Mouse (Mus musculus) midbrain, embryonic 15.5 days (tissue): ENCODE measurements around the gene Fgfr2. TPM values are rescaled to one million over a fixed set of nuclear protein-coding genes. Genes with fewer than 3 reads are reported as not detected.

Source experiments
- ATAC-seq: fragments of 200-750 bp; cut with Nextera tagmentation; replicated peaks from 2 replicates; pipeline ENCODE4 v1.8.0; 2017; ENCODE audit warnings: moderate TSS enrichment
- H3K27ac ChIP-seq: fragments of 300-500 bp; sonication (generic); 2 replicates; pipeline ENCODE4 v1.5.1; 2015; ENCODE audit warnings: mild to moderate bottlenecking, inconsistent platforms
- H3K27me3 ChIP-seq: fragments of 300-500 bp; sonication (generic); replicated peaks from 2 replicates; pipeline ENCODE4 v1.6.1; 2015; ENCODE audit warnings: inconsistent platforms
- H3K36me3 ChIP-seq: fragments of 300-500 bp; sonication (generic); replicated peaks from 2 replicates; pipeline ENCODE4 v1.6.1; 2015; ENCODE audit warnings: inconsistent platforms
- H3K4me1 ChIP-seq: fragments of 300-500 bp; sonication (generic); 2 replicates; pipeline ENCODE4 v1.6.1; 2015; ENCODE audit warnings: inconsistent platforms
- H3K4me2 ChIP-seq: fragments of 300-500 bp; sonication (generic); 2 replicates; pipeline ENCODE4 v1.6.1; 2015; ENCODE audit warnings: inconsistent platforms, mild to moderate bottlenecking, moderate library complexity
- H3K4me3 ChIP-seq: fragments of 300-500 bp; sonication (generic); 2 replicates; pipeline ENCODE4 v1.5.1; 2015; ENCODE audit warnings: mild to moderate bottlenecking, inconsistent platforms
- H3K9ac ChIP-seq: fragments of 300-500 bp; sonication (generic); 2 replicates; pipeline ENCODE4 v1.6.1; 2015; ENCODE audit warnings: mild to moderate bottlenecking, inconsistent platforms
- H3K9me3 ChIP-seq: fragments of 300-500 bp; sonication (generic); 2 replicates; pipeline ENCODE4 v1.6.1; 2016; ENCODE audit warnings: inconsistent platforms
- WGBS: fragments of 180-500 bp; shearing (Covaris S2); methylation state at CpG from one replicate; pipeline ENCODE4 v1.1.7; 2015; ENCODE audit warnings: mixed read lengths; 5-methylcytosine and 5-hydroxymethylcytosine counted together
- polyA plus RNA-seq: library from polyadenylated mRNA; unstranded; fragments of >200 nt; fragmentation: Nextera tagmentation; extraction: Ambion mirVana; gene quantifications from 2 replicates; pipeline ENCODE4 v1.2.1, GENCODE M21; 2015

Fgfr2 gene
- polyA plus RNA-seq, 1 experiment from 2014 or later: 23.3 TPM

DNA sequence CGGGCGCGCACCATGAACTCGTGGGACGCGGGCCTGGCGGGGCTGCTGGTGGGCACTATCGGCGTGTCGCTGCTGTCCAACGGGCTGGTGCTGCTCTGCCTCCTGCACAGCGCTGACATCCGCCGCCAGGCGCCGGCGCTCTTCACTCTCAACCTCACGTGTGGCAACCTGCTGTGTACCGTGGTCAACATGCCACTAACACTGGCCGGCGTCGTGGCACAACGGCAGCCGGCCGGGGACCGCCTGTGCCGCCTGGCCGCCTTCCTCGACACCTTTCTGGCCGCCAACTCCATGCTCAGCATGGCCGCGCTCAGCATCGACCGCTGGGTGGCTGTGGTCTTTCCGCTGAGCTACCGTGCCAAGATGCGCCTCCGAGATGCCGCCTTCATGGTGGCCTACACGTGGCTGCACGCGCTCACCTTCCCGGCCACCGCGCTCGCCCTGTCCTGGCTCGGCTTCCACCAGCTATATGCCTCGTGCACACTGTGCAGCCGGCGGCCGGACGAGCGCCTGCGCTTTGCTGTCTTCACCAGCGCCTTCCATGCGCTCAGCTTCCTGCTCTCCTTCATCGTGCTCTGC, 1156.1 kb downstream of the Fgfr2 start:
- WGBS: 7% methylated on average over 50 of the region's 57 CpGs
- peak overlapping the region; percentile 60 for H3K4me2 ChIP-seq
- H3K4me1 ChIP-seq: peaks cover 30% of the 10 kb centered on the region
- H3K27ac ChIP-seq: peak overlapping the region; percentile 76
- peak overlapping the region; percentile 51 for H3K4me3 ChIP-seq
- no peaks in the 10 kb centered on the region; the same call in 1 of the 2 replicates for H3K27me3 ChIP-seq
- H3K36me3 ChIP-seq: no peaks in the 10 kb centered on the region
- peak; percentile 62 for ATAC-seq
- H3K9ac ChIP-seq: peak overlapping the region; percentile 60
- no peaks in the 10 kb centered on the region for H3K9me3 ChIP-seq

DNA sequence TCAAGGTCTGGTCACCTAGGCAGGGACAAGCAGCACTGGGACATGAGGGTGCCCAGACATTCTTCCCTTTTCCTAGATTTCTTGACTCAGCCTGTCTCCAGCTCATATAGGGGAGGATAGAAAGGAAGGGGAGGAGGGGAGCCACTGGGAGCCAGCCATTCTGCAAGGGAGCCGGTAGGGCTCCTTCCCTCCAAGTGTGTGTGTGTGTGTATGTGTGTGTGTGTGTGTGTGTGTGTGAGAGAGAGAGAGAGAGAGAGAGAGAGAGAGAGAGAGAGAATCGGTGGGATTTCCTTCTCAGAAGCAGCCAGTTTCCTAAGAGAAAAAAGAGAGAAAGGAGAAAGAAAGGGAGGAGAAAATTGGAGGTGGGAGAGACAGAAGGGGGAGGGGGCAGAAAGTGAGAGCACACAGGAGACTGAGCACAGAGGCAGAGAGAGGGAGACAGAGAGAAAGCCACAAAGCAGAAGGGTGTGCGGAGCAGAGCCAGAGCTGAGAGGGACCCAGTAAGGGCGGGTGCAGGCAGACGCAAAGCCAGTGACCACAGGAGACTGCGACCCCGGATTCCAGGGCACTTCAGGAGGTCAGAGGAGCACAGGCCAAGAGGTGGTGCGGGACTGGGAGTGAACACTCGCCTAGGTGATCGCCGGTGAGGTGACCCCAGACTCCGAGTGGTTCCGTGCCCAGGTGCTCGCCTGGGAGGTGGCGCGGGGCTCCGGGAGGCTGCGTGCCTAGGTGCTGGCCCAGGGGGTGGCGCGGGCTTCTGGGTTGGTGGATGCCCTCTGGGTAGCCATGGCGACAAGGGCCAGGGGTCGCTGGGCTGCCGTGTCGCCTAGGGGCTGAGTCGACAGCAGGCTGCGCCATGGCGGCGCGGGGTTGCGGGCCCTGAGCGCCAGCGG, 1156.9 kb downstream of the Fgfr2 start, which contains the start of gene Gpr26:
Gene Gpr26, plus strand, starts transcription at position 438 of the 893 bp plus-strand sequence.
- no peaks in the 10 kb centered on the region for H3K36me3 ChIP-seq
- peak within 1 kb of the TSS; percentile 60 for H3K4me2 ChIP-seq
- H3K27ac ChIP-seq: peak within 1 kb of the TSS; percentile 76
- no peaks in the 10 kb centered on the region for H3K9me3 ChIP-seq
- WGBS: under 1% methylated on average over 29 of the region's 32 CpGs
- peak within 1 kb of the TSS; percentile 60 for H3K9ac ChIP-seq
- H3K27me3 ChIP-seq: no peaks in the 10 kb centered on the region; the same call in 1 of the 2 replicates
- H3K4me3 ChIP-seq: peak within 1 kb of the TSS; percentile 51
- ATAC-seq: peak; percentile 89
- H3K4me1 ChIP-seq: peaks cover 30% of the 10 kb centered on the region

GRCm38 (mm10) chr7:131960551-131960950, 1162.6 kb downstream of the Fgfr2 start:
- Histone ChIP-seq H3K4me1 (peaks cover 15% of the 10 kb centered on the region), H3K27ac (no peak overlapping the region), H3K4me2 (no peak overlapping the region), H3K9me3 (no peaks in the 10 kb centered on the region), H3K27me3 (no peaks in the 10 kb centered on the region), H3K4me3 (no peak overlapping the region), H3K36me3 (no peaks in the 10 kb centered on the region), H3K9ac (no peak overlapping the region)
- WGBS: 35% methylated on average over 6 of the region's 6 CpGs
- ATAC-seq: no peak

- 87% methylated on average over 1 of the region's 1 CpGs for whole genome bisulfite sequencing
- no peak for ATAC-seq
- no peak overlapping the region for H3K4me2 ChIP-seq
Observed at GRCm38 (mm10) chr7:131958705-131959104, 1164.4 kb downstream of the Fgfr2 start.

DNA sequence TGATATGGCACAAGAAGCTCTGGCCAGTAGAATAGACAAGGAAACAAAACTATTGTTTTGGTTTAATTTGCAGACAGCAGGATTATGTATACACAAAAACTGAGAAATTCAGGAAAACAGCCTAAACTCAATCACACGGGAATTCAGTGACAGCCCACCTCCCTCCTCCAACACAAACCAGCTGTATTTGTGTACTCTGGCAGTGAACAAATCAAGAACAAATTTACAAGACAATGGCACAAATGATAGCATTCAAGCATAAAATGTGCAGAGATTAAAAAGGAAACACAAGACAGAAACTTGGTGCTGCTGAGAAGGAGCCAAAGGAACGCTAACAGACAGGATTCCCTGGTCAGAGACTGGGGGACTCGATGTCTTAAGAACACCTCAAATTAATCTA, 1169.7 kb downstream of the Fgfr2 start:
- Histone ChIP-seq H3K4me1 (no peaks in the 10 kb centered on the region), H3K9ac (no peak overlapping the region), H3K4me3 (no peak overlapping the region), H3K36me3 (no peaks in the 10 kb centered on the region), H3K27ac (no peak overlapping the region), H3K27me3 (no peaks in the 10 kb centered on the region), H3K4me2 (no peak overlapping the region), H3K9me3 (no peaks in the 10 kb centered on the region)
- 41% methylated on average over 3 of the region's 3 CpGs for WGBS
- no peak for ATAC-seq

More at GRCm38 (mm10) chr7:131958705-131959104, 1164.4 kb downstream of the Fgfr2 start:
- H3K4me1 ChIP-seq: peaks cover 5% of the 10 kb centered on the region; the same call in 1 of the 2 replicates
- no peaks in the 10 kb centered on the region for H3K27me3 ChIP-seq
- H3K4me3 ChIP-seq: no peak overlapping the region
- H3K9me3 ChIP-seq: no peaks in the 10 kb centered on the region
- no peak overlapping the region for H3K27ac ChIP-seq
- H3K36me3 ChIP-seq: no peaks in the 10 kb centered on the region
- no peak overlapping the region for H3K9ac ChIP-seq

DNA sequence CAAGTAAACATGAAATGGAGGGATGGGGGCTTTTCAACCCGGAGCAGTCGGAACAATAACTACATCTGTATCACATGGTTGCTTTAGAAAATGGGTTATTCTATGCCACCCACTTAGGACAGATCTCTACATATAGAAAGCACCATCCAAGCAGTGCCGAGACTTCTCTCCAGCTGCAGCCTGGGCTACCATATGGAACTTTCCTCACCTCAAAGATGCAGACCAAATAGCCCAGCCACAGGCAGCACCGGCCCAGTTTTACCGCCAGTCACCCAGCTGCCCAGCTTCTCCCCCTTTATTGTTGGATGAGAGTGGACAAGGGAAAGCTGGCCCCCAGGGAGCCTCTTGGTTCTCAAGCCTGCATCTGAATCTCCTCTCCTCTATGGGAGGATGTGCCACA, 1172.0 kb downstream of the Fgfr2 start:
- H3K4me3 ChIP-seq: no peak overlapping the region
- H3K9ac ChIP-seq: no peak overlapping the region
- no peaks in the 10 kb centered on the region for H3K4me1 ChIP-seq
- ATAC-seq: no peak
- no peaks in the 10 kb centered on the region for H3K27me3 ChIP-seq
- H3K27ac ChIP-seq: no peak overlapping the region
- WGBS: 79% methylated on average over 5 of the region's 5 CpGs
- no peaks in the 10 kb centered on the region for H3K9me3 ChIP-seq
- no peaks in the 10 kb centered on the region for H3K36me3 ChIP-seq
- H3K4me2 ChIP-seq: no peak overlapping the region

DNA sequence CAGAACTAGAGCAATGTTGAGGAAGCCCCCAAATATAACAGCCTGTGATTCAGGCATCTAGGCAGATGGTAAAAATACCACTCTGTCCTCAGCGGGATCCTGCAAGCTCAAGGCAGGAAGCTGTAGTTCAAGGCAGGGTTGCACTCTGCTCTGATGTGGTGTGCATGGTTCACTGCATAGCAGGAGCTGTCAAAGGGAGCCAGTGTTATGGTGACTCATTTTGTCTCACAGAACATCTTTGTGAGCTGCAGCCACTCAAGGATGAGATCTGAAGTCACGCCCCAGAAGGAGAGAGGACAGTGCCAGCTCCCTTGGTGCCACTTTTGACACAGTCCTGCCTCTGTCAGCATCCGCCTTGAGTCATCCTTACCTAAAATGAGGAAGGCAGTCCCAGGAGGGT, 1185.5 kb downstream of the Fgfr2 start:
- Histone ChIP-seq H3K27me3 (no peaks in the 10 kb centered on the region), H3K4me1 (no peaks in the 10 kb centered on the region), H3K36me3 (no peaks in the 10 kb centered on the region), H3K9me3 (no peaks in the 10 kb centered on the region), H3K4me3 (no peak overlapping the region), H3K9ac (no peak overlapping the region), H3K27ac (no peak overlapping the region), H3K4me2 (no peak overlapping the region)
- no peak for ATAC-seq
- WGBS: 81% methylated on average over 3 of the region's 3 CpGs

GRCm38 (mm10) chr7:131927288-131928050, 1195.7 kb downstream of the Fgfr2 start:
- Histone ChIP-seq H3K4me2 (no peak overlapping the region), H3K27ac (no peak overlapping the region), H3K4me1 (peaks cover 9% of the 10 kb centered on the region), H3K4me3 (no peak overlapping the region), H3K27me3 (no peaks in the 10 kb centered on the region), H3K36me3 (no peaks in the 10 kb centered on the region), H3K9me3 (no peaks in the 10 kb centered on the region), H3K9ac (no peak overlapping the region)
- 24% methylated on average over 9 of the region's 9 CpGs for WGBS
- no peak for ATAC-seq

DNA sequence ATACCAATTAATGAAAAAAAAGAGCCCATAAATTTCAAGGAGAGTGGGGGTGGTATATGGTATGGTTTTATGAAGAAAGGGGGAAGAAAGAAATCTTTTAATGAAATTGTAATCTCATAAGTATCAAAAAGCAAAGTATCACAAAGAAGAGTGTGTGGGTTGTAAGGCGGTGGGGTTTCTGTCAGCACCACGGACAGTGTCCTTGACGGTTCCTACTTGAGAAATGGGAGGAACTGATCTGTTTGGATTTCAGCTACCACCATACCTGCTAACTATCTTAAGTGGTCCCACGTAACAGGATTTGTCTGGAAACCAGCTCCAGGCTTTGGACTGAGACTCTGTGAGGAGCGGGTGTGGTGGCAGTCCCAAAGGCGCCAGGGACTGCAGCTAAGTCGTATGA, 1205.8 kb downstream of the Fgfr2 start:
- no peak for ATAC-seq
- H3K27ac ChIP-seq: no peak overlapping the region
- 57% methylated on average over 7 of the region's 7 CpGs for WGBS

DNA sequence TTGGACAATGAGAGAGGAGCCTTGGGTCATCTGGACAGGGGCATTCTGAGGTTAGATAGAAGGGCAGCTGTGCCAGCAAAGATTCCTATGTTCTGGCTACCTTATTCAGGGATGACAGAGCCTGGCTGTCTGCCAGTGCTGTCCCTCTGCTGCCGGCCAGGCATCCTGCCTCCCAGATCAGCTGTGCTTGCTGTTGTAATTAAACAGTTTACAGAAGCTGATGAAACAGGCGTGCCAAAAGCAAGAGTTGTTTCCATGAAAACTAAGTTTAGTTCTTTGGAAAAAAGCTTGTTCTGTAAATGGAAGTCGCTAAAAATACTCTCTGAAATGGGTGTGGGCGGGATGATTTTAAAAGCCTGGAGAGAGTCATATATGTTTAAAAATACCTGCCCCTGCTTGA, 1213.5 kb downstream of the Fgfr2 start:
- no peaks in the 10 kb centered on the region for H3K36me3 ChIP-seq
- H3K4me3 ChIP-seq: no peak overlapping the region
- no peak overlapping the region for H3K27ac ChIP-seq
- no peak for ATAC-seq
- no peak overlapping the region for H3K4me2 ChIP-seq
- H3K27me3 ChIP-seq: no peaks in the 10 kb centered on the region
- 59% methylated on average over 4 of the region's 4 CpGs for WGBS
- no peak overlapping the region for H3K9ac ChIP-seq
- H3K4me1 ChIP-seq: 0 out of 2 replicates have a peak, but pooled peaks cover 3% of the 10 kb centered on the region
- H3K9me3 ChIP-seq: no peaks in the 10 kb centered on the region

More for the DNA sequence above, 1205.8 kb downstream of the Fgfr2 start:
- Histone ChIP-seq H3K27me3 (no peaks in the 10 kb centered on the region), H3K4me2 (no peak overlapping the region), H3K9me3 (no peaks in the 10 kb centered on the region), H3K9ac (no peak overlapping the region), H3K4me1 (no peaks in the 10 kb centered on the region), H3K36me3 (no peaks in the 10 kb centered on the region), H3K4me3 (no peak overlapping the region)

- H3K9ac ChIP-seq: no peak overlapping the region
- 84% methylated on average over 10 of the region's 10 CpGs for WGBS
Observed at GRCm38 (mm10) chr7:131906499-131907190, 1216.5 kb downstream of the Fgfr2 start.

More at GRCm38 (mm10) chr7:131906499-131907190, 1216.5 kb downstream of the Fgfr2 start:
- no peaks in the 10 kb centered on the region for H3K27me3 ChIP-seq
- ATAC-seq: no peak
- H3K4me3 ChIP-seq: no peak overlapping the region
- H3K9me3 ChIP-seq: no peaks in the 10 kb centered on the region
- no peak overlapping the region for H3K4me2 ChIP-seq
- H3K4me1 ChIP-seq: 0 out of 2 replicates have a peak, but pooled peaks cover 3% of the 10 kb centered on the region
- H3K27ac ChIP-seq: no peak overlapping the region
- no peaks in the 10 kb centered on the region for H3K36me3 ChIP-seq
